Mouse (Mus musculus) adrenal gland, adult 18-20 months (tissue): ENCODE results near the gene F2r. TPM values are rescaled to one million over a fixed set of nuclear protein-coding genes. Genes with fewer than 3 reads are reported as not detected.

Experiments
- DNase-seq, 2 experiments: peaks; one replicate each; pipeline ENCODE4 v3.0.0; 2021 to 2022; ENCODE audit warnings: low spot score in 2 of 2
- long read RNA-seq, 2 experiments: library from polyadenylated mRNA; stranded (forward); transcript quantifications; one replicate each; pipeline ENCODE4 v2.0.0; 2021
- total RNA-seq, 2 experiments: library from RNA; stranded (reverse); gene quantifications; 1 replicate in 1 of 2; 2 replicates in 1 of 2; pipeline ENCODE4 v1.2.3; 2021

The F2r gene
- total RNA-seq = 100 to 1,000 TPM in 1 of 2 experiments, 10 to 100 TPM in 1; 91.0 to 163 TPM
- long read RNA-seq, experiment 1, transcript F2r-201 (2 exons, 3,336 nt) = major isoform, 169 of 190 reads
- long read RNA-seq, experiment 1, partial matches to known transcripts = 20 of 190 reads
- long read RNA-seq, experiment 1, other reads (novel, unspliced or antisense) = 1 of 190 reads
- long read RNA-seq, experiment 2, transcript F2r-201 (2 exons, 3,336 nt) = major isoform, 381 of 472 reads
- long read RNA-seq, experiment 2, partial matches to known transcripts = 0 of 472 reads
- long read RNA-seq, experiment 2, other reads (novel, unspliced or antisense) = 91 of 472 reads

DNA sequence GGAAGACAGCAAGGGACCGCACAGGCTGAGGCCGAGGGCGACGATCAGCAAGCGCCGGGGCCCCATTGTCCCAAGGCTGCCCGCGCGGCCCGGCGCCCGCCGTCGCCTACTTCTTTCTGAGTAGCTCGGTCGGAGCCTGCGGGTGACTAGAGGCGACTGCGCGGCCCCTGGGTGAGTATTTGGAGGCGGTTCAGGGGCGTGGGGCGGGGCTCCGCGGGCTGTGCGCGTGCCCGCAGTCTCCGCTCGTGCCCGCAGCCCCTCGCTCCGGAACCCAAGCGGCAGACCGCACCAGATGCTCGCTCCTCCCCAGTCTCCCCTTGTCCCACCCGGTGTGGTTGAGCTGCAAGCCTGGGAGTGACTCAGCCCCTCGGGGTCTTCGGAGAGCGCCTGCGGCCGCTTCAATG lies at the start of gene F2r:
Gene F2r, minus strand, starts transcription at position 179 of the 404 bp plus-strand sequence.
- peak; percentile 87 to 91 for DNase-seq

DNA sequence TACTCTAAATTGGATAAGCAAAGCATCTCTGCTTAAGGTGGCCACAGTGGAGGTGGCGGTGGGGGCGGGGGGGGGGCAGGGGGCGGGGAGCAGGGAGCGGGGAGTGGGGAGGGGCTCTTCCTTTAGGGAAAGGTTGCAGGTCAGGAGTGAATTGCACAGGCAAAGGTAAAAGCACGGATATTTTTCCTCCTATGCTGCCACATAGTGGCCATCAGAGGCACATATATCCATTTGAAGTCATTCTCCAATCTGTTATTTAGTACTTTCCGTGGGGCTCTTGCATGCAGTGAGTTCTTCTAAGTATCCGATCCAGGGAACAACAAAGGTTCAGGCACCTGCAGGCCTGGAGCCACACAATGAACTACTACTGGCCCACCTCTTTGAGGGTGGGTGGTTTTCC lies 49.0 kb upstream of the F2r start:
- DNase-seq = no peak

DNA sequence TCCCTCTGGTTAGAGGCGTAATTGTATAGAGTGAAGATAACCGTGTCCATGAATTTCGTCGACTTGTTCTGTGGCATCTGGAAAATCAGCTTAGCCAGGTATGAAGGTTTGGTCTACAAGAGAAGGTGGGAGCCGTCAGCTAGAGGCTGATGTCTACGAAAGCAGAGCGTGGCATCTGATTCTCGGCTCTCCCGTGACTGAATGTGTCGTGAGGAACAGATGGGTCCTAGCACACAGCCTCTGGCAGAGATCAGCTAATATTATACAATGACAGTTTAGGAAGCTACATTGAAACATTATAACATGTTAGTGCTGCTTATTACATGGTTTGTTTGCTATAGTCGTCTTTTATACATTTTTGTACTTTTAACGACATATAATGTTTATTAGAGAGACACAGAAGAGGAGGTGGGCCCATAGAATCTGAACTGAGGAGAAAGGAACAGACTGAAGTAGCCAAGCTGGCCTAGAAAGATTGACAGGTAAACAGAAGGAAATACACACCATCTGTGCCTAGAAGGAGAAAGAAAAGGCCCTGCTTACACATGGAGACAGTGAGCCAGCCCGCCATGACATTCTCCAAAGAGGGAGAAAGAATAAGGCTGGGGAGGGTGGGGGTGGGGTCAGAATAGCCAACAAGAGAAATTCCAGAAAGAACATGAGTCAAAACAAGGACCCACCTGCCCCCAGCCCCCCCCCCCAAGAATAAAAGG lies 47.5 kb upstream of the F2r start:
- DNase-seq = no peak

DNA sequence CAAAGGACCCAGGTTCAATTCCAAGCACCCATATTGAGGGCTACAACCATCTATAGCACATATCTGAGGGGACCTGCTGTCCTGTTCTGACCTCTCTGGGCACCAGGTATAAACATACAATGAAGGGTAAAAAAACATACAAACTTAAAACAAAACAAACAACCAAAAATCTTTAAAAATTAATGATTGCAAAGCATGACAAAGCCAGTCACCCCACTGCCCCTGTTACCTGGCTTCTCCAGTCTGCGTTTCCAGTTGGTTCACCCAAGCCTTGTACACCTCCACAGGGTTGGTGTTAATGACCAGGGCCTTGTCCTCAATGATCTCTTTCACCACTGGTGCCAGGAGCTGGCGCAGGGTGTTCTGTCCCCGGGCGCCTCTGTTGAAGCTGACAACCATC lies 45.5 kb upstream of the F2r start:
- no peak for DNase-seq

DNA sequence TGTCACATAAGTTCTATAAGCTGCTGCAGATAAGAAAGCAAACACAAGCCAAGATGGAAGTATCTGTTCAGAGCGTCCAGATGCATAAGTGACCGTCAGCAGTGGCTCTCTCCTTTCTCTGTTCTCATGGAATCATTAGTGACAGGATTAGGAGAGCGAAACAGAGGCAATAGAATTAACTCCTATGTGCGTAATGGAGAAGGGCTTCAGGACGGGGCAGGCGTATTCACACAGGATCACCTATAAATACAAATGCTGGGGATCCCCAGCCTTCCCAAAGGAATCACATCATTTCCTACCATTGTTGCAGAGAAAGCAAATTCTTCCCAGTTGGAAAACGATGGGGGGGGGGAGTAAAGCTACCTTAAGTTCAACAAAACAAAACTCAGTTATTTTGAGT lies 41.1 kb upstream of the F2r start:
- DNase-seq = no peak

DNA sequence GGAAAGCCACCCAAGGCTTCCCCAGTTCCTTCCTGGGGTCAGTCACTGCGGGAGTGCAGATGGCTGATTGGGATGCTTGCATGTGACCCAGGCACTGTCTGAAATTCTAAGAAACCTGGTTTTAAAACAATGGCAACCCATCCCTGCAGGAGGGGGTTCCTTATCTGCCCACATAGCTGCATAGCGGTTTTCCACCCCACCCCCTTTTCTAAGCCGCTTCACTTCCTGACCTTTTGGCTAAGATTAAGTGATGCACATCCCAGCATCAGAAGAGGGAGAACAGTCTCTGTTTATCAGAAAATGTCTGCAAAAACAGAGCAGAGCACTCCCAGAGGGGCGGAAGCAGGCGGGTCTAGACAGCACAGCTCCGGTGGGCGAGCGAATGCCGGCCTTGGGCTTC lies 38.9 kb upstream of the F2r start:
- no peak for DNase-seq

DNA sequence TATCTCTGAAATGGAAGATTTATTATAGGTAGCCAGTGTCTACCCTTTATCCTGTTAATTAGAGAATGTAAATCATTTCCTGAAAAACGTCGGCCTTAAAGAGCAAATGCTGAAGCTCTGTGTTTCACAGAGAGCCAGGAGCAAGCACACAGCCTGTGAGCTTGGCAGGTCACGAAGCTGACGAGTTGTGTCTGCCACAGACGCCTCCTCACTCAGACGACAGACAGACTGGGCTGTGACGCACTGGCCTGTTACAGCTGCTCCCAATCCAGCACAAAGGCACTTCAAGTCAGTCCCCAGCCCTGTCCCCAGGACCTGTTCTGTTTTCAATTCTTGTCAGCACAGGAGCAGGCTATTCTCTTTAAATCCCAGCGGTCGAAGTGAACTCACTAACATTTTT lies 37.0 kb upstream of the F2r start:
- DNase-seq = no peak

DNA sequence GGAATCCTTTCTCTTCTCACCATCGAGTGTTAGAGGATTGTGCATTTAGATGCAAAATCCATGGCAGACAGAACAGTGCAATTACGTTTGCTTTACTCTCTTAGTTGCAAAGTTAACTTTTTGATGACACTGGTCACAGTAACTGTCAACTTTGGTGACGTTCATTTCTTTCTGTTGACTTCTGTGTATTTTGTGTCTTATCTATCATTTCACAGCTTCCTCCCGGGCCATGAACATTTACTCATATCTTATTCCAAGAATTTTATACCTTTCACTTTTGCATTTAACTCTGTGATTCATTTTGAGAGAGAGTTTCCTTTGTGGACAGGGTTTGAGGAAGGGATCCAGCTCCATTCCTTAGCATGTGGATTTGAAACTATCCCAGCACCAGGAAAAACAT lies 35.4 kb upstream of the F2r start:
- DNase-seq = no peak

DNA sequence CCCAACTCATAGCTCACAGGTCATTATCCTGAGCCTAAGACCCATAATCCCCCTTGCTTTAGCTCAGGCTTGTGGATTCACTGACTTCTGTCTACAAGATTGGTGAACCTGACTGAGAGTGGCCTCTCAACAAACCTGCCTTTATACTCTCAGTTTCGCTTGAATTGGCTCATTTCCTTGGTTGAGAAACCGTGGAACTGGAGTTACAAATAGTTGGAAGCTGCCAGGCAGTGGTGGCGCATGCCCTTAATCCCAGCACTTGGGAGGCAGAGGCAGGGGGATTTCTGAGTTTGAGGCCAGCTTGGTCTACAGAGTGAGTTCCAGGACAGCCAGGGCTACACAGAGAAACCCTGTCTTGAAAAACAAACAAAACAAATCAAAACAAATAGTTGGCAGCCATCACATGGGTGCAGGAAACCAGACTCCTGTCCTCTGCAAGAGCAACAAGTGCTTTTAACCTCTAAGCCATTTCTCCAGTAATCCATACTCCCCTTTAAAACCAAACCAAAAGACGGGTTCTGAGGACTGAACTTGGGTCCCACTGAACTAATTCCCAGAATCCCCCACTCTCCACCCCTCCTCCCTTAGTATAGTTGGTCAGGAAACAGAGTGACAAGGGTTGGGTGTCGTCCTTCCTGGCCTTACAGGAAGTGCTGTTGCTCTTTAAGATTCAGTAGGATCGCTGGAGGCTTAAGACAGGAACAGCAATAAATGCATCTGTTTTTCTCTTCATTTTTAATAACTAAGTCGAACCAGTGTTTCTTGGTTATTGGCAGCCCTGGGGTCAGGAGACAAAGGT lies 33.8 kb upstream of the F2r start:
- DNase-seq = no peak

DNA sequence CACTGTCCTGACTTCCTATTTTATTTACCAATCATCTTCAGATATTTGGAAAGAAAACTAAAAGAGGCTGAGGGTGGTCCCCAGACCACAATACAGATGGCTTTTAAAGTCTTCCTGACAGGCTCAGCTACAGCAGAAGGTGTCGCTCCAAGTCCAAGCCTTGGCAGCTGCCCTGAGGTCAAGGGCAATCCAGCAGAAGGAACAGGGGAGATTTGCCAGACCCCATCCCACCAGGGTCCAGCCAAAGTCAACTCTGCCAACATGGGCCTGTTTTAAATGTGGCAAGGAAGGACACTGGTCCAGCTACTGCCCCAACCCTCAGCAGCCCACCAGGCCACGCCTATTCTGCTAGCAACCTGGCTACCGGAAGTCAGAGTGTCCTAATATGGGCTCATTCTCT lies 31.7 kb upstream of the F2r start:
- no peak for DNase-seq

DNA sequence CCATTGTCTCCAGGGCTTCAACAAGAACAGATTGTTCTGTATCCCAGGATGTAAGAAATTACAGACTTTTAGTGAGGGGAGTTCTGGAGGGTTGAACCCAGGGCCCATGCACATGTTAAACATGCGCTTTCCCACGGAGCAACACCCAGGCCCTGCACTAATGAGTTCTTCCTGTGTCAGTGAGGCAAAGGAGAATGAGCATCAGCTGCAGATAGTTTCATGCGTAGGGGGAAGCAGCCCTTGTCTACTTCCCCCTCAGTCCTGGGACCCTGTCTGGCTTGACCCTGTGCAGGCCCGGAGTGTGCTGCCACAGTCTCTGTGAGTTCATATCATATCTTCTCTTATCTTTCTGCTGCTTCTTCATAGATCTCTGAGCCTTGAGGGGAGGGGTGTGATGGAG lies 29.0 kb upstream of the F2r start:
- no peak for DNase-seq

DNA sequence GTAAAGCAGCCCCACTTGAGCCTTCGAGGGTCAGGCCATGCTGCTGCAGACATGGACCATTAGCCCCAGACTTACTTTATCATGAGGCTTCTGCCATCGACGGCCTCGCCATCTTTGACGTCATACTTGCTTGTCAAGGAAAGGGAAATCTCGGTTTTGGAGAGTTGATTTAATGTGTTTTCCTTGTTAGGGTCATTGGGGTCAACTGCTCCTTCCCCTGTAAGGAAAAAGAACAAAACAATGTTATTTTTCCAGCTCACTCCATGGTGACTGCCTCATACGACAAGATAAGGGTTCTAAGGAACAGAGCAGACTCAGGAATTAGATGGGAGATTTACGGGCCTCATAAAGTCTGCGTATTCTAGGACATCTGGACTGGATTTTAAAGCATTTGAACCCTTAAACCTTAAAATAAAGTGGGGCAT lies 28.4 kb upstream of the F2r start:
- no peak for DNase-seq

DNA sequence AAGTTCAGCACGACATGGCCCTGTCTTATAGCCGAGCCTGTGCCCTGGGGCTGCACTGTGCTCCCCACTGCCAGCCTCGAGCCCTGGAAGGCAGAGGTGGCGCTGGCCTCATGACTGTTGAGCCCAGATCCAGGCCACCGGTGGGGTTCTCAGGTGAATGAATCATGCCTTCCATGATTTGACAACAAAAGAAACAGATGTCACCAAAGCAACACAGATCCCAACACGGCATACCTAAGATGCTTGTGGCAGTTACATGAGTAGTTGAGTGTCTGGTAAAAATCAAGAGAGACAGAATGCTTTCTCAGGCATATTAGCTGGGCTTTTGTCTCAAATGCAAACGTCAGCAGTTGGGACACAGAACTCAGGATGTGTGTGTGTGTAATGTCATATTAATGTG lies 25.5 kb upstream of the F2r start:
- no peak for DNase-seq

DNA sequence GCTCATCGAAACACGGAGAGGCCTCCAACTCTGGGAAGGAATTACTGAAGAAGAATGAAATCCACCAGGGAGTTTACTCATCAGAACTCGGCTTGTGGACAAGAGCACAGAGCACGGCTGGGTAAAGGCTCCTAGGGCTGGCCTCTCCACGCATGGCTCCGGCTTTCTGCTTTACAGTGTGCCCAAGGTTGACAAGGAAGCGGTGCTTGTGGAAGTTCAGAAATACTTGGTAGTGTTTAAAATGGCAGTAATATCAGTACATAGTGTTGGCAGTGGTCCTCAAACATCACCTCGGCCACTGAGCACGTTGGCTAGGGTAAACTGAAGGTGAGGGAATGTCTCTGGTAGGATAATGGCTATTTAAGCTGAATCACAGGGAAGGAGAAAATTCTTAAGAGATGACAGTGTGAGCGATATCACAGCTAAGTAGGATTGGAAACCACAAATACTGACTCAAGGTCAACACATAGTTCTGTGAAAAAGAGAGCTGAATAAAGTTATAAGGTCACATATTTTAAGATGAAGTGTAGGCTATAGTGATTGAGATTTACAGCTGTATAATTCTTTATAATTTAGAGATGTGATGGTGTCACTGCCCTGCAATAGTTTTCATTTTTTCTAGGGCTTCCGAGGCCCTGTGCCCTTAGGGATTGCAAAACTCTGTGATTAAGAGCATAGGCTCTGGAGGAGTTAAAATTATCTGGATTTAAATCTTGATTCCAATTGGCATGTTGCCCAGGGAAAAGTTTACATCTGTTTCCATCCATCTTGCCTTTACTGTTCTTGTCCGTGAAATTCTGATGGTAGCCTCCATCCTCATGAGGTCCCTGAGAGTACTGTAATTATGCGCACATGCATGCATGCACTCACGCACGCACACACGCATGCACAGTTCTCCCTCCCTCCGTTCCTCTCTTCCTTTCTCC lies 23.0 kb upstream of the F2r start:
- DNase-seq = no peak

DNA sequence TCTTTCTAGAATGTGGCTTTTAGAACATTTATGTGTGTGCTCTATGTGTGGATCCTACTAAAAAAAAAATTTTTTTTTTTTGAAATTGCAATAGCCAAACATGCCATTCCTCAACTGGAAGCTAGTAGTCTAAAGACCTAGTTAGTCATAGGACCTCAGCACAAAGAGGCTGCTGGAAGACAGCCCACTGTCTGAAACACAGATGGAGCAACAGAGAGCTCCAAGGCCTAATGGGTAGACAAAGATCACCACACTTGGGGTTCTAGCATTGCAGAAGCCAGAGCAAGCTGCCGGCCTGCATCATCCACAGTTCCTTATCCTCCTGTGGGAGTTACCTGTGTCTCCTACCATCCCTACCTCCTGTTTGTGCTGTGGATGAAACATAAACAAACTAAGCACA lies 22.1 kb upstream of the F2r start:
- no peak for DNase-seq

DNA sequence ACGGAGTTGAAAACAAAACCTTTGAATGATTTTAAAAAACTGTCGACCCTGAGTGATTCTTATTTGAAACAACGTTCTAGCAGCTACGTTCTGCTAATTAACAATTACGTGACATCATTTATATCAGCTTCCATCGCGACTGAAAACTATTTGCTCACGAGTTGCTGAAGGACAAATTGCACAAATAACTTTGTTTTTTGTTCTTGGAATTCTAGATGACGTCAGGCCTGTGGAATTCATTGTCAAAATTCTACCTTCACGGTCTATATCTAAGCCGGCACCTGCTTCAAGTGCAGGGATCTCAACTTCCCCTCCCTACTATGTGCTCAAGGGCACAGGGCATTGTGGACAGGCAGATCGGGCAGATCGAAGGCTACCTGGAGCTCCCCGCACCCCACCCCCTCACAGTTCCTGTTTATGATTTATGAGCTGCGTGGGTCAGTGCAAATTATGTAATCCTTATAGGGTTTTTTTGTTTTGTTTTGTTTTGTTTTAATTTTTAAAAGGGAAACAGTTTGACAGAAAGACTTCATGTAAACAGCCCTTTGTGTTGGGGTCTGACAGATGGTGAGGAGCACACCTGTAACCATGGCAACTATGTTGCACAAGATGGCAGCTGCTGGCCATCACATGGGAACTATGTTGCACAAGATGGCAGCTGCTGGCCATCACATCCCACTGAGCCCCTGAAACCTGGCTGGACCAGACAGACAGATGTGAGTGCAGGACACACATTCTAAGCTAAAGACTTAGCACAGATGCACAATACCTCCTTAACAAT lies 21.2 kb upstream of the F2r start:
- no peak for DNase-seq

DNA sequence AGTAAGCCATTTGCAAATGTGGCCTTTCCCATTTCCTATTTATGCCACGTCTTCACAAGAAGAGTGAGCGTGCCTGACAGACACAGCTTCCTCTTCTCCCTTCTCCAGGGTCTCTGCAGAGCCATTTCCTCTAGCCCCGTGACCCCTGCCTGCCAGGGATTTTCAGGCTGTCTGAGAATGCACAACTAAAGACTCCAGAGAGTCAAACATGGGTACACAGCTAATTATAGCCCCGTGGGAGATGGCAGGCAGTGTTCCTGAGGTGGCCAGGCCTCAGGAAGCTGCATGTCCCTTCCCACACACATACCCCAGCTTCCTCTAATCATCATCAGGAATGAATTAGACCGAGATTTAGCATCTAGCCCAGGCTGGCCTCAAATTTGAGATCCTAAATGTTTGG lies 20.6 kb upstream of the F2r start:
- DNase-seq = no peak

DNA sequence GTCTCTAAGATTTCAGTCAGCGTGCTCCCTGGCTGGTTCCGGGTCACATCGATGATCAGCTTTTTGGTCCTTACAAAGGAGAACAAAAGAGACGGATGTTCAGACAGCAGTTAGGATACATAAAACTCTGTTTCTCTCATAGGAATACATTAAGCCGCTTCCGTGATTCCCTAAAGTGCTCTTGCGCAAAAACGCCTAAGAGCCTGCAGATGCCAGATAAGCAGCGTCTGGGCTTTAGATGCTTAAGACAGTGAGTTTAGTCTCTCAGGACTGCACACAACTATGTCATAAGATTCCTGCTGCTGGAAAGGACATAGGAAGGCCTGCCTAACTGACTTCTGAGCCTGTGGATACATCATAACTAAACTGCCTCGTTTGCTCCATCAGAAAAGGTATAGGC lies 19.4 kb upstream of the F2r start:
- DNase-seq = no peak

DNA sequence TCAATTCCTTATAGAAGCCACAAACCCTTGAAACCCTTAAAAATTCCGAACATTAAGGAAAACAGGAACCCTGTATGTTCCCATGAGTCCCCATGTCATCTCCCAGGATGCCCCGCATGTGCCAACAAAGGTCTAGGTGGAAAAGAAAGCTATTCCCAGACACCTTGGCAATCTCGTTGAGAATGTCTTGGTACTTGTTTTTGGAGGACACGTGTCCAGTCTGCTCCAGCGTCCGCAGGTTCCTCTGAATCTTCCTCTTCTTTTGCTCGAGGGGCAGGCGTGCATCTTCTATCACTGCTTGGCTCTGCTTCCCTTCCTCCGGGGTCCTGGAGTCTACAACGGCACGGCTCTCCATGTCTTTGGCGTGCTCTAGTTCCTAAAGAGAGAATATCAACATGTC lies 17.0 kb upstream of the F2r start:
- no peak for DNase-seq

DNA sequence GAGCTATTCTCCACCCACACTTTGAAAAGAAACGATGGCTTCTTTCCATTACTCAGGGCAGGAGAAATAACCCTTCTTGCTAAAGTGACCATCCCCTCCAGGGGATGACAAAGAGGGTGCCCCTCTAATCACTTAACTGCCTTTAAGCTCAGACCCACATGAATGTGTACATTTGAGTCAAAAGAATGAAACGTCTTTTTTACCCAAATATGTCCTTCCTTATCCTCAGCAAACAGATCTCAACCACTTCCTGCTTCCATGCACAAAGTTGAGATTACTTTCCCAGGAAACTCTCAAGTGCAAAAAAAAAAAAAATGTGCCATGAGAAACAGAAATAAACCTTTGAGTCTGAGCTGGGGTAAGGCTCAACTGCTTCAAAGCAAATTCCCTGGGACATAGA lies 16.2 kb upstream of the F2r start:
- no peak for DNase-seq
